Mouse (Mus musculus) 416B (cell line): Measurements from ENCODE around the gene Cramp1l.

Source experiments
- DNase-seq: peaks from one replicate; pipeline ENCODE4 v3.0.0; 2011; ENCODE audit warnings: low read depth

Cramp1l gene

GRCm38 (mm10) chr17:25015655-25016291 lies at the start of gene Cramp1l, which contains the start of gene Ift140:
TSS of gene Cramp1l (minus strand) at chr17:25015788.
TSS of gene Ift140 (plus strand) at chr17:25016085.
- DNase-seq, result peak; percentile 99

GRCm38 (mm10) chr17:25065189-25065588 lies 49.6 kb upstream of the Cramp1l start:
- DNase-seq, result no peak

GRCm38 (mm10) chr17:25064351-25064750 lies 48.8 kb upstream of the Cramp1l start:
- no peak for DNase-seq

GRCm38 (mm10) chr17:25063872-25064271 lies 48.3 kb upstream of the Cramp1l start:
- DNase-seq, result no peak

GRCm38 (mm10) chr17:25063261-25063660 lies 47.7 kb upstream of the Cramp1l start:
- DNase-seq, result no peak

GRCm38 (mm10) chr17:25057041-25057440 lies 41.5 kb upstream of the Cramp1l start:
- DNase-seq, result no peak

GRCm38 (mm10) chr17:25053274-25053673 lies 37.7 kb upstream of the Cramp1l start:
- DNase-seq, result no peak

GRCm38 (mm10) chr17:25047143-25047542 lies 31.6 kb upstream of the Cramp1l start:
- DNase-seq, result no peak

- DNase-seq, result no peak
These were observed 29.7 kb upstream of the Cramp1l start for GRCm38 (mm10) chr17:25045281-25045680.

GRCm38 (mm10) chr17:25044879-25045278 lies 29.3 kb upstream of the Cramp1l start:
- DNase-seq, result no peak

- peak; percentile 37 for DNase-seq
These were observed 20.6 kb upstream of the Cramp1l start for GRCm38 (mm10) chr17:25036183-25036582.

GRCm38 (mm10) chr17:25016292-25017132 lies 924 bp upstream of the Cramp1l start:
- DNase-seq, result peak; percentile 90

GRCm38 (mm10) chr17:25014841-25015570 lies 582 bp downstream of the Cramp1l start:
- DNase-seq, result peak; percentile 49

- DNase-seq, result peak; percentile 37
These were observed 1.7 kb downstream of the Cramp1l start for GRCm38 (mm10) chr17:25013606-25014501.

GRCm38 (mm10) chr17:25007480-25007879 lies 8.1 kb downstream of the Cramp1l start:
- DNase-seq, result no peak

GRCm38 (mm10) chr17:25005102-25005501 lies 10.5 kb downstream of the Cramp1l start:
- no peak for DNase-seq

GRCm38 (mm10) chr17:24994721-24995120 lies 20.9 kb downstream of the Cramp1l start:
- no peak for DNase-seq

GRCm38 (mm10) chr17:24987221-24987620 lies 28.4 kb downstream of the Cramp1l start:
- DNase-seq, result no peak

- DNase-seq, result peak; percentile 62
These were observed 54.5 kb downstream of the Cramp1l start for GRCm38 (mm10) chr17:24960852-24961715.

- peak; percentile 98 for DNase-seq
These were observed 55.3 kb downstream of the Cramp1l start, which contains the start of gene Jpt2 for GRCm38 (mm10) chr17:24960135-24960851. TSS of gene Jpt2 (minus strand) at chr17:24960689.
